Mouse (Mus musculus) embryonic fibroblast, embryonic 13.5 days (primary cell): ENCODE results near the gene Sfn.

Experiments
- CTCF ChIP-seq: IDR thresholded peaks from 2 replicates; pipeline ENCODE4 v1.5.1; 2011; ENCODE audit warnings: mild to moderate bottlenecking, control low read depth, low read length, moderate library complexity, borderline replicate concordance; ENCODE audit not compliant: insufficient read depth
- POLR2A ChIP-seq: IDR thresholded peaks from 2 replicates; pipeline ENCODE4 v1.6.1; 2011; ENCODE audit warnings: low read depth, mild to moderate bottlenecking, control low read depth, low read length, moderate library complexity

DNA sequence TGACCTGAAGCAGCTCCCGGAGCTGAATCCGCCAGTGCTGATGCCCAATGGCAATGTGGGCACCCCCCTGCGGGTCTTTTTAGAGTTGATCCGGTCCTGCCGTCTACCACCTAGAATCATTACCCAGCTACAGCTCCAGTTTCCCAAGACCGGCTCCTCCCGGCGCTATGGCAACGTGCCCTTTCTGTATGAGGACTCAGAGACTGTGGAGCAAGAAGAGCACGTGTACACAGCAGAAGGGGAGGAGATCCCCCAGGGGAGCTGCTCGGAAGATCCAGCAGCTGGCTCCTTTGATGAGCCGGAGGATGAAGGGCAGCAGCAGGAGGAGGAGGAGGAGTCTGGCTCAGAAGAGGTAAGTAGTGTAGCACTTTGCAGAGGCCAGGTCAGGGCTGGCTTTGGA lies 24.0 kb downstream of the Sfn start:
- no peak for TF ChIP-seq CTCF
- TF ChIP-seq POLR2A: no peak
